Mouse (Mus musculus) forebrain, embryonic 16.5 days (tissue): ENCODE data around the gene Myo10. TPM values are rescaled to one million over a fixed set of nuclear protein-coding genes. Genes with fewer than 3 reads are reported as not detected.

Experiments
- ATAC-seq: fragments of 200-750 bp; cut with Nextera tagmentation; 2 replicates; pipeline ENCODE4 v1.8.0; 2017; ENCODE audit warnings: mild to moderate bottlenecking, moderate library complexity
- H3K27ac ChIP-seq: fragments of 300-500 bp; sonication (generic); 2 replicates; pipeline ENCODE4 v1.5.1; 2014; ENCODE audit warnings: low read length, control low read depth
- H3K27me3 ChIP-seq: fragments of 300-500 bp; sonication (generic); replicated peaks from 2 replicates; pipeline ENCODE4 v1.6.1; 2014; ENCODE audit warnings: low read length; ENCODE audit not compliant: control insufficient read depth, insufficient read depth
- H3K36me3 ChIP-seq: fragments of 300-500 bp; sonication (generic); 2 replicates; pipeline ENCODE4 v1.6.1; 2014; ENCODE audit not compliant: control insufficient read depth, insufficient read depth
- H3K4me1 ChIP-seq: fragments of 300-500 bp; sonication (generic); replicated peaks from 2 replicates; pipeline ENCODE4 v1.6.1; 2014; ENCODE audit warnings: low read length; ENCODE audit not compliant: control insufficient read depth, insufficient read depth
- H3K4me2 ChIP-seq: fragments of 300-500 bp; sonication (generic); 2 replicates; pipeline ENCODE4 v1.6.1; 2014; ENCODE audit warnings: mild to moderate bottlenecking, low read length, control low read depth
- H3K4me3 ChIP-seq: fragments of 300-500 bp; sonication (generic); replicated peaks from 2 replicates; pipeline ENCODE4 v1.5.1; 2014; ENCODE audit warnings: mild to moderate bottlenecking, low read length, control low read depth
- H3K9ac ChIP-seq: fragments of 300-500 bp; sonication (generic); replicated peaks from 2 replicates; pipeline ENCODE4 v1.6.1; 2014; ENCODE audit warnings: low read depth, low read length, control low read depth
- H3K9me3 ChIP-seq: fragments of 300-500 bp; sonication (generic); 2 replicates; pipeline ENCODE4 v1.6.1; 2016; ENCODE audit warnings: low read length; ENCODE audit not compliant: control insufficient read depth
- whole genome bisulfite sequencing: fragments of 180-500 bp; shearing (Covaris S2); extraction: QIAGEN DNeasy Blood & Tissue Kit; methylation state at CpG from one replicate; pipeline ENCODE4 v1.1.7; 2014; 5-methylcytosine and 5-hydroxymethylcytosine counted together
- polyA plus RNA-seq: library from polyadenylated mRNA; unstranded; fragments of >200 nt; fragmentation: Nextera tagmentation; extraction: Ambion mirVana; gene quantifications from 2 replicates; pipeline ENCODE4 v1.2.1, GENCODE M21; 2015

Gene Myo10
- polyA plus RNA-seq, 1 experiment from 2014 or later = 38.4 TPM

GRCm38 (mm10) chr15:25767777-25768176, 145.5 kb downstream of the Myo10 start:
- no peak for ATAC-seq
- no peak overlapping the region for H3K9ac ChIP-seq
- H3K4me1 ChIP-seq = peaks cover 39% of the 10 kb centered on the region
- H3K27me3 ChIP-seq = no peaks in the 10 kb centered on the region
- no peaks in the 10 kb centered on the region for H3K36me3 ChIP-seq
- no peak overlapping the region for H3K4me3 ChIP-seq
- no peaks in the 10 kb centered on the region for H3K9me3 ChIP-seq
- H3K27ac ChIP-seq = no peak overlapping the region
- WGBS = 56% methylated on average over 6 of the region's 6 CpGs
- H3K4me2 ChIP-seq = no peak overlapping the region

- Histone ChIP-seq H3K27ac (no peak overlapping the region), H3K4me3 (no peak overlapping the region), H3K9ac (no peak overlapping the region), H3K4me2 (no peak overlapping the region), H3K9me3 (no peaks in the 10 kb centered on the region), H3K27me3 (no peaks in the 10 kb centered on the region), H3K4me1 (peaks cover 37% of the 10 kb centered on the region), H3K36me3 (no peaks in the 10 kb centered on the region)
- WGBS = 54% methylated on average over 9 of the region's 9 CpGs
- ATAC-seq = no peak
Measured at GRCm38 (mm10) chr15:25769524-25770255, 147.4 kb downstream of the Myo10 start.

GRCm38 (mm10) chr15:25771782-25772181, 149.5 kb downstream of the Myo10 start:
- ATAC-seq = no peak
- Histone ChIP-seq H3K9me3 (no peaks in the 10 kb centered on the region), H3K4me3 (no peak overlapping the region), H3K4me2 (no peak overlapping the region), H3K4me1 (peaks cover 45% of the 10 kb centered on the region), H3K27ac (no peak overlapping the region), H3K27me3 (no peaks in the 10 kb centered on the region), H3K9ac (no peak overlapping the region), H3K36me3 (no peaks in the 10 kb centered on the region)
- WGBS = 85% methylated on average over 10 of the region's 10 CpGs

GRCm38 (mm10) chr15:25773711-25774513, 151.6 kb downstream of the Myo10 start:
- no peaks in the 10 kb centered on the region for H3K27me3 ChIP-seq
- H3K4me2 ChIP-seq = peak overlapping the region; percentile 51
- peak overlapping the region; percentile 86 for H3K27ac ChIP-seq
- under 1% methylated on average over 21 of the region's 21 CpGs for WGBS
- no peaks in the 10 kb centered on the region for H3K9me3 ChIP-seq
- peak overlapping the region; percentile 33 for H3K4me3 ChIP-seq
- H3K9ac ChIP-seq = 0 out of 2 replicates have a peak overlapping the region, but pooled peaks have one; percentile 14
- H3K4me1 ChIP-seq = peaks cover 42% of the 10 kb centered on the region
- no peaks in the 10 kb centered on the region for H3K36me3 ChIP-seq
- ATAC-seq = peak; percentile 81

GRCm38 (mm10) chr15:25778937-25779336, 156.6 kb downstream of the Myo10 start:
- no peaks in the 10 kb centered on the region for H3K36me3 ChIP-seq
- no peak overlapping the region for H3K4me3 ChIP-seq
- peaks cover 34% of the 10 kb centered on the region for H3K4me1 ChIP-seq
- no peak for ATAC-seq
- no peak overlapping the region for H3K4me2 ChIP-seq
- no peak overlapping the region for H3K27ac ChIP-seq
- H3K9ac ChIP-seq = no peak overlapping the region
- no peaks in the 10 kb centered on the region for H3K27me3 ChIP-seq
- no peaks in the 10 kb centered on the region for H3K9me3 ChIP-seq
- WGBS = 52% methylated on average over 8 of the region's 8 CpGs

- no peak for ATAC-seq
- H3K9ac ChIP-seq = no peak overlapping the region
- no peaks in the 10 kb centered on the region for H3K27me3 ChIP-seq
- no peak overlapping the region for H3K4me3 ChIP-seq
- no peak overlapping the region for H3K4me2 ChIP-seq
- H3K4me1 ChIP-seq = peaks cover 26% of the 10 kb centered on the region
- 61% methylated on average over 23 of the region's 23 CpGs for WGBS
- H3K36me3 ChIP-seq = peaks cover 3% of the 10 kb centered on the region; the same call in 1 of the 2 replicates
- no peaks in the 10 kb centered on the region for H3K9me3 ChIP-seq
- no peak overlapping the region for H3K27ac ChIP-seq
Measured at GRCm38 (mm10) chr15:25779522-25780191, 157.3 kb downstream of the Myo10 start.

GRCm38 (mm10) chr15:25781053-25781452, 158.7 kb downstream of the Myo10 start:
- H3K9me3 ChIP-seq = no peaks in the 10 kb centered on the region
- ATAC-seq = no peak
- no peak overlapping the region for H3K9ac ChIP-seq
- H3K36me3 ChIP-seq = peaks cover 3% of the 10 kb centered on the region; the same call in 1 of the 2 replicates
- H3K27ac ChIP-seq = no peak overlapping the region
- no peak overlapping the region for H3K4me3 ChIP-seq
- H3K4me2 ChIP-seq = no peak overlapping the region
- no peaks in the 10 kb centered on the region for H3K27me3 ChIP-seq
- H3K4me1 ChIP-seq = peaks cover 12% of the 10 kb centered on the region
- 86% methylated on average over 33 of the region's 33 CpGs for WGBS

GRCm38 (mm10) chr15:25785456-25786390, 163.4 kb downstream of the Myo10 start:
- Histone ChIP-seq H3K4me2 (no peak overlapping the region), H3K36me3 (peaks cover 3% of the 10 kb centered on the region; the same call in 1 of the 2 replicates), H3K4me1 (peaks cover 2% of the 10 kb centered on the region; the same call in 1 of the 2 replicates), H3K27ac (no peak overlapping the region), H3K4me3 (no peak overlapping the region), H3K9ac (no peak overlapping the region), H3K9me3 (no peaks in the 10 kb centered on the region), H3K27me3 (no peaks in the 10 kb centered on the region)
- 90% methylated on average over 35 of the region's 35 CpGs for WGBS
- ATAC-seq = no peak
